Mouse (Mus musculus): Measurements from ENCODE around the gene Sulf2.

Sulf2 gene

GRCm38 (mm10) chr2:166059684-166060423 is 95.6 kb downstream of the Sulf2 start:
- no peak for DNase-seq (ENCODE audit: low spot score in 2 of 2)

GRCm38 (mm10) chr2:166054002-166054539 is 101.4 kb downstream of the Sulf2 start:
- DNase-seq (ENCODE audit: low spot score in 2 of 2), result no peak

- no peak for DNase-seq (ENCODE audit: low spot score in 2 of 2)
Observed at GRCm38 (mm10) chr2:166051966-166052365, 103.5 kb downstream of the Sulf2 start.

- no peak for DNase-seq (ENCODE audit: low spot score in 2 of 2)
Observed at GRCm38 (mm10) chr2:166051421-166051820, 104.0 kb downstream of the Sulf2 start.

GRCm38 (mm10) chr2:166048852-166049251 is 106.6 kb downstream of the Sulf2 start:
- DNase-seq (ENCODE audit: low spot score in 2 of 2), result no peak

- no peak for DNase-seq (ENCODE audit: low spot score in 2 of 2)
Observed at GRCm38 (mm10) chr2:166047931-166048330, 107.5 kb downstream of the Sulf2 start.

- DNase-seq (ENCODE audit: low spot score in 2 of 2), result peak in 1 of 2 experiments; percentile 33
Observed at GRCm38 (mm10) chr2:166045549-166046501, 109.6 kb downstream of the Sulf2 start.

- no peak for DNase-seq (ENCODE audit: low spot score in 2 of 2)
Observed at GRCm38 (mm10) chr2:166045006-166045405, 110.5 kb downstream of the Sulf2 start.

GRCm38 (mm10) chr2:166042542-166042941 is 112.9 kb downstream of the Sulf2 start:
- no peak for DNase-seq (ENCODE audit: low spot score in 2 of 2)

GRCm38 (mm10) chr2:166039681-166040080 is 115.8 kb downstream of the Sulf2 start:
- DNase-seq (ENCODE audit: low spot score in 2 of 2), result no peak

GRCm38 (mm10) chr2:166035725-166036124 is 119.7 kb downstream of the Sulf2 start:
- DNase-seq (ENCODE audit: low spot score in 2 of 2), result peak; percentile 59 to 71

GRCm38 (mm10) chr2:166034967-166035490 is 120.4 kb downstream of the Sulf2 start:
- DNase-seq (ENCODE audit: low spot score in 2 of 2), result no peak

GRCm38 (mm10) chr2:166032628-166033027 is 122.8 kb downstream of the Sulf2 start:
- DNase-seq (ENCODE audit: low spot score in 2 of 2), result no peak

- DNase-seq (ENCODE audit: low spot score in 2 of 2), result peak; percentile 46 to 57
Observed at GRCm38 (mm10) chr2:166031120-166031929, 124.1 kb downstream of the Sulf2 start.

- DNase-seq (ENCODE audit: low spot score in 2 of 2), result no peak
Observed at GRCm38 (mm10) chr2:166030256-166030995, 125.0 kb downstream of the Sulf2 start.

GRCm38 (mm10) chr2:166029232-166029631 is 126.2 kb downstream of the Sulf2 start:
- DNase-seq (ENCODE audit: low spot score in 2 of 2), result no peak

- DNase-seq (ENCODE audit: low spot score in 2 of 2), result no peak
Observed at GRCm38 (mm10) chr2:166027834-166028233, 127.6 kb downstream of the Sulf2 start.

- no peak for DNase-seq (ENCODE audit: low spot score in 2 of 2)
Observed at GRCm38 (mm10) chr2:166025943-166026342, 129.5 kb downstream of the Sulf2 start.

GRCm38 (mm10) chr2:166024621-166025020 is 130.8 kb downstream of the Sulf2 start:
- no peak for DNase-seq (ENCODE audit: low spot score in 2 of 2)

- DNase-seq (ENCODE audit: low spot score in 2 of 2), result no peak
Observed at GRCm38 (mm10) chr2:166024079-166024478, 131.4 kb downstream of the Sulf2 start.

Data from urinary bladder, postnatal 36 days (tissue).